ENCODE assay signal across 13 mouse cellular contexts in genomic region chr17:10369961-10370659, GRCm38 (mm10). TPM values are rescaled to one million over a fixed set of nuclear protein-coding genes. Genes with fewer than 3 reads are reported as not detected.
DNase-seq lines count a peak whose midpoint lies in the region; TF ChIP-seq lines count a peak whose summit lies in the region.
"Had no signal": no experiment of that assay in that cellular context is flagged by ENCODE, and none has a peak within 500 bp of the region (broad histone marks: within the 10 kb centered on the region; RNA-seq: fewer than 3 reads in every experiment).

No protein-coding gene starts in this region.

- TF ChIP-seq CTCF in layer of hippocampus, adult 2 months (conservative IDR thresholded peaks at IDR 0.05), result no peak
- TF ChIP-seq CTCF in cortical plate, adult 2 months (IDR thresholded peaks at IDR 0.05; ENCODE audit: extremely low read depth, insufficient read depth, low read length), result no peak

- H3K79me2 ChIP-seq in macrophage (ENCODE audit: inconsistent target), result no peaks in the 10 kb centered on the region

- 78% methylated on average over 13 of the region's 13 CpGs for WGBS in macrophage (ENCODE audit: missing documents)

- H3K27ac ChIP-seq in layer of hippocampus, adult 2 months, result peak overlapping the region; percentile 19
- H3K27ac ChIP-seq in cortical plate, adult 2 months (ENCODE audit: insufficient read depth, low read length), result 0 out of 2 replicates have a peak overlapping the region, but pooled peaks have one; percentile 57
- peak overlapping the region; percentile 97 for H3K27ac ChIP-seq in macrophage

- H3K36me3 ChIP-seq in macrophage (ENCODE audit: inconsistent target), result no peaks in the 10 kb centered on the region

- no peak for TF ChIP-seq POLR2A in cortical plate, adult 2 months (IDR thresholded peaks at IDR 0.05; ENCODE audit: extremely low read depth, insufficient read depth, low read length)

- no peaks in the 10 kb centered on the region; the same call in 1 of the 2 replicates for H3K4me1 ChIP-seq in cortical plate, adult 2 months (ENCODE audit: control insufficient read depth, insufficient read depth, low read length)

- H3K4me3 ChIP-seq in layer of hippocampus, adult 2 months, result no peak overlapping the region
- no peak overlapping the region for H3K4me3 ChIP-seq in cortical plate, adult 2 months (ENCODE audit: insufficient read depth, low read length)
- no peak overlapping the region for H3K4me3 ChIP-seq in macrophage (ENCODE audit: inconsistent target)

- peak; percentile 30 to 34 for DNase-seq in adrenal gland, postnatal 36 days
- DNase-seq in adrenal gland, postnatal 4 days (ENCODE audit: low spot score in 2 of 2), result no peak
- no peak for DNase-seq in layer of hippocampus, adult 2 months (ENCODE audit: low spot score in 2 of 2)
- DNase-seq in layer of hippocampus, adult 18-20 months (ENCODE audit: low spot score in 2 of 2), result no peak
- DNase-seq in ovary, postnatal 36 days (ENCODE audit: low spot score), result no peak
- DNase-seq in kidney, adult 8-10 months, result no peak
- DNase-seq: B cell, adult 2 months; cerebellum, adult 9-10 months; kidney, postnatal 10 days; left cerebral cortex, postnatal 4 days; right cerebral cortex, adult 18-20 months had no signal

RNA-seq across cellular contexts. Expression of gene Qk, which starts 50.5 kb away (rescaled TPM):
- total RNA-seq in adrenal gland, postnatal 36 days (2021), result 100 to 1,000 TPM; 181 to 254 TPM
- total RNA-seq in adrenal gland, postnatal 4 days (2021), result 100 to 1,000 TPM; 233 to 246 TPM
- 100 to 1,000 TPM; 364 to 385 TPM for total RNA-seq in layer of hippocampus, adult 2 months (2021)
- total RNA-seq in layer of hippocampus, adult 18-20 months (2021), result 100 to 1,000 TPM; 352 to 400 TPM
- polyA plus RNA-seq in cortical plate, adult 2 months (2012; rRNA removed), result 263 and 285 TPM in 2 replicates
- total RNA-seq in macrophage (2018; cell fraction: chromatin; rRNA removed), result 100 to 1,000 TPM in 24 of 26 experiments, 10 to 100 TPM in 2; 75.0 to 266 (median 162) TPM
- total RNA-seq in macrophage (2018; cell fraction: cytosol; rRNA removed), result 100 to 1,000 TPM; 125 to 281 (median 187) TPM
- 100 to 1,000 TPM; 133 to 383 (median 214) TPM for total RNA-seq in macrophage (2018; cell fraction: nucleus; rRNA removed)
- 115 to 166 TPM (median 122 TPM) in 3 replicates for polyA plus RNA-seq in macrophage (2018)

Comparison
In these comparisons a context has a peak if more than half of its experiments do, and no peak if none do; other contexts are left out.
1. DNase-seq: peak in adrenal gland, postnatal 36 days (2 of 2); none in adrenal gland, postnatal 4 days (0 of 2), layer of hippocampus, adult 2 months (0 of 2), layer of hippocampus, adult 18-20 months (0 of 2), ovary, postnatal 36 days (single experiment) and kidney, adult 8-10 months (0 of 2).
2. H3K27ac ChIP-seq: peak in every context shown above with its lines; median percentile 97 in macrophage; 57 in cortical plate, adult 2 months; 19 in layer of hippocampus, adult 2 months.